Mouse (Mus musculus) thymus, postnatal 0 days (tissue): ENCODE measurements around the gene Papolg. TPM values are rescaled to one million over a fixed set of nuclear protein-coding genes. Genes with fewer than 3 reads are reported as not detected.

Source experiments
- polyA plus RNA-seq: library from polyadenylated mRNA; unstranded; fragments of >200 nt; fragmentation: Nextera tagmentation; extraction: Ambion mirVana; gene quantifications from 2 replicates; pipeline ENCODE4 v1.2.1, GENCODE M21; 2015

The Papolg gene
- polyA plus RNA-seq, 1 experiment from 2014 or later, result 17.1 TPM

Other genes starting within 250 kb of the Papolg start
- 24.0 and 26.2 TPM in 2 replicates for gene Pus10, start 229.6 kb downstream of the Papolg start, polyA plus RNA-seq
- gene Pex13, start 229.3 kb downstream of the Papolg start, polyA plus RNA-seq, result 35.2 and 35.4 TPM in 2 replicates
- 3.0 and 3.2 TPM in 2 replicates for gene Rel, start 124.3 kb downstream of the Papolg start, polyA plus RNA-seq
- not detected in 2 replicates for gene A830031A19Rik, start 179.8 kb upstream of the Papolg start, polyA plus RNA-seq
- gene Bcl11a, start 182.8 kb upstream of the Papolg start, polyA plus RNA-seq, result 7.4 and 8.0 TPM in 2 replicates